Mouse (Mus musculus): ENCODE data around the gene Mmp11. TPM values are rescaled to one million over a fixed set of nuclear protein-coding genes. Genes with fewer than 3 reads are reported as not detected.

The Mmp11 gene
- polyA plus RNA-seq (2012; rRNA removed) = 1.7 and 2.3 TPM in 2 replicates

GRCm38 (mm10) chr10:75935680-75936541 is at the start of gene Mmp11:
Mmp11 (minus strand) TSS chr10:75936496.

DNA sequence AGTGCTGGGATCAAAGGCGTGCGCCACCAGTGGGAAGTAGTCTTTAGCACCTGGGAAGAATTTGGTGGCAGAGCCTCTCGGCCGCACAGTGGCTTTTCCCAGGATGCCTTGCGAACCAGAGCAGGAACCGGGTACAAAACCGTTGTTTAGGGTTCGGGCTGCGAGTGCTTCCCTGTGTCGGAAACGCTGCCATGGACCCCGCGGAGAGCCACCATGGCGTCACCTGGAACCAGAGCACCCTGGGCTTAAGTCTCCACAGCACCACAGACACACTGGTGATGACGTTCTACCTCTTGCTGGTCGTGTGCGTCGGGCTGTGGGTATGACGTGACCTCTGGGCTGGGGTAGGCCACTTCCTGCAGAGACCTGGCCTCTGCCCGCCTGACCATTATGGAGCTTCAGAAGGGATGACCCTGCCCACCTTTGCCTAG is 18.1 kb upstream of the Mmp11 start, which contains the start of gene Gm5134:
Gene Gm5134, plus strand, starts transcription at position 134 of the 431 bp plus-strand sequence.

DNA sequence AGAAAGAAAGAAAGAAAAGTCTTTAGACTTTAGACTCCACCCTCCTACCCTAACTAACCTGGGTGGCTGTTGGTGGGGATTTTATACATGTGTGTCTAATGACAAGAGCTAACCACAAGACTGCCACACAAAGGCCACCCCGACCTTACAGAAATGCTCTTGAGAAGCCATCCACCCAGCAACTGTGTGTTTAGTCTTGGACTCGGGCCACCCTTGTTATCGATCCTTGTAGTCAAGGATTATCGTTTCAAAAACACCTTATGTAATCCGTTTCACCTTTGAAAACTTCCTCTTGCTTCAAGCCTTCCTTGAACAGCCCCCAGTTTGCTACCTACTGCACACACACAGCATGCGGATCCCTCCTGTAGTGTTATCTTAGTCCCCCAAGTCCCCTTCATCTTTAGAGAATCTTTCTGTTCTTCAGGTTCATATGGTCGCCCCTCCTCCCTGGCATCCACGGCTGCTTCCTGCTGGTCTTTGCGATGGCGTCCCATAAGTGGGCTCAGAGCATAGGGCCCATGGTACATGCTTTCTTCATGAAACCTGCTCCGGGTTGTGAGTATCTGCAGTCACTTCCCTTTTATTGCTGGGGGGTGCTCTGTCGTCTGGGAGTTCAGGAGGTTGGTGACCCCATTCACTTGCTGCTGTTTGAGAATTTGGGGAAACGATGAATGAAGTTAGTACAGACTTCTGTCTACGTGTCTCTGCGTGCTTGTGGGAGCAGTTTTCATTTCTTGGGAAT is 6.6 kb upstream of the Mmp11 start, which contains the start of gene Vpreb3:
Gene Vpreb3, plus strand, starts transcription at position 322 of the 742 bp plus-strand sequence.

DNA sequence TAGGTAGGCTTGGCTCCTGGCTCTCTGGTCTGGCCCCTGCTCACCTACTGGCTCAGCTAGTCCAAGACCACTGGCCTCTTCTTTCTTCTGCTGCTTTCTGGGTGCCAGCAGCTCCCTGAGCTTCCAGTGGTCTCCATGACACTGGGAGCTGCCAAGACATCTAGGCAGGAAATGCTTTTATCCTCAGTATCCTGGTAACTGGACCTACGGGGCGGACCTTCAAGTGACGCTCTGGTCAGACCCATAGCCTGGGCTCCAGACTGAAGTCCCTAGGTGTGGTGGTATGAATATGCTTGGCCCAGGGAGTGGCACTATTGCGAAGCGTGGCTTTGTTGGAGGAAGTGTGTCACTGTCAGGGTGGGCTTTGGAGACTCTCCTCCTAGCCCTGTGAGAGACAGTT is 4.2 kb upstream of the Mmp11 start, which contains the start of gene Gm867:
Gene Gm867, minus strand, starts transcription at position 153 of the 400 bp plus-strand sequence.

GRCm38 (mm10) chr10:75932891-75933290 is 3.4 kb downstream of the Mmp11 start, which contains the start of gene Chchd10:
Chchd10 (plus strand) TSS chr10:75933130.

GRCm38 (mm10) chr10:75921026-75921725 is 15.1 kb downstream of the Mmp11 start, which contains the start of gene Smarcb1:
Smarcb1 (minus strand) TSS chr10:75921617.

GRCm38 (mm10) chr10:75893089-75893750 is 43.1 kb downstream of the Mmp11 start, which contains the start of gene Derl3:
Derl3 (plus strand) TSS chr10:75893413.

Other genes with a start within 250 kb of the Mmp11 start
- 9.1 and 10.2 TPM in 2 replicates for gene Cabin1, start 172.2 kb downstream of the Mmp11 start, polyA plus RNA-seq (2012; rRNA removed)
- 364 and 391 TPM in 2 replicates for gene Ddt, start 163.1 kb downstream of the Mmp11 start, polyA plus RNA-seq (2012; rRNA removed)
- gene Gm20441, start 155.5 kb downstream of the Mmp11 start, polyA plus RNA-seq (2012; rRNA removed) = 0.07 TPM in 1 of 2 replicates, not detected in the other
- 14.6 and 18.6 TPM in 2 replicates for gene Gstt3, start 155.1 kb downstream of the Mmp11 start, polyA plus RNA-seq (2012; rRNA removed)
- 287 and 357 TPM in 2 replicates for gene Gstt1, start 137.9 kb downstream of the Mmp11 start, polyA plus RNA-seq (2012; rRNA removed)
- gene Gstt4, start 114.0 kb downstream of the Mmp11 start, polyA plus RNA-seq (2012; rRNA removed) = 0.05 TPM in 1 of 2 replicates, not detected in the other
- 83.1 and 102 TPM in 2 replicates for gene Gstt2, start 99.1 kb downstream of the Mmp11 start, polyA plus RNA-seq (2012; rRNA removed)
- 1,404 and 1,705 TPM in 2 replicates for gene Mif, start 76.3 kb downstream of the Mmp11 start, polyA plus RNA-seq (2012; rRNA removed)
- gene Derl3, start 43.1 kb downstream of the Mmp11 start, polyA plus RNA-seq (2012; rRNA removed) = 0.78 and 1.6 TPM in 2 replicates
- 16.7 and 17.9 TPM in 2 replicates for gene Smarcb1, start 14.9 kb downstream of the Mmp11 start, polyA plus RNA-seq (2012; rRNA removed)
- gene Chchd10, start 3.4 kb downstream of the Mmp11 start, polyA plus RNA-seq (2012; rRNA removed) = 218 and 226 TPM in 2 replicates
- 13.6 and 15.6 TPM in 2 replicates for gene Gm867, start 4.2 kb upstream of the Mmp11 start, polyA plus RNA-seq (2012; rRNA removed)
- gene Vpreb3, start 6.6 kb upstream of the Mmp11 start, polyA plus RNA-seq (2012; rRNA removed) = 24.5 and 38.1 TPM in 2 replicates
- gene Gm5134, start 18.0 kb upstream of the Mmp11 start, polyA plus RNA-seq (2012; rRNA removed) = 0.23 and 0.24 TPM in 2 replicates
- gene Zfp280b, start 96.2 kb upstream of the Mmp11 start, polyA plus RNA-seq (2012; rRNA removed) = 5.5 and 5.6 TPM in 2 replicates
- gene Slc5a4b, start 174.5 kb upstream of the Mmp11 start, polyA plus RNA-seq (2012; rRNA removed) = 0.01 TPM in 1 of 2 replicates, not detected in the other
- gene Slc5a4a, start 211.0 kb upstream of the Mmp11 start, polyA plus RNA-seq (2012; rRNA removed) = 0.01 and 0.04 TPM in 2 replicates